Mouse (Mus musculus): ENCODE measurements around the gene Ssr2.

Gene Ssr2

GRCm38 (mm10) chr3:88625531-88625930 is 49.9 kb downstream of the Ssr2 start:
- no peak for DNase-seq

GRCm38 (mm10) chr3:88626316-88626715 is 50.6 kb downstream of the Ssr2 start:
- DNase-seq, result no peak

GRCm38 (mm10) chr3:88627114-88627513 is 51.4 kb downstream of the Ssr2 start:
- no peak for DNase-seq

GRCm38 (mm10) chr3:88627535-88627934 is 51.9 kb downstream of the Ssr2 start:
- DNase-seq, result no peak

GRCm38 (mm10) chr3:88628766-88629165 is 53.1 kb downstream of the Ssr2 start:
- DNase-seq, result no peak

DNA sequence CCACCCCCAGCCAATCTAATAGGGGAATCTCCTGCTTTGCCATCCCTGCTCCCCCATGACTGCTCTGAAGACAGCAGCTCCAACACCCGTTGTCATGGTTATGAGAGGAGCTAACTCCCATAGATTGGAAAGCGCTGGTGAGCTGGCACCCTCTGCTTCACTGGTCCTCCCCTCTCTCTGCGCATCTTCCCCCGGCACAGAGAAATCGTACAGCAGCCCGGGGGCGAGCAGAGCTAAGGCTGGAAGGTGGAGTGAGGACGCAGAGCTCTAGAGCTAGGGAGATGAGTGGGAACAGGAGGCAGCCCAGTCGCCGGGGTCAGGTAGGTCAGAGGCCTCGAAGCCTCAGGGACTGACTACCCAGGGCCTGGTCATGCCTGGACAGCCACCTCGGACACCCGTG is 53.6 kb downstream of the Ssr2 start:
- no peak for DNase-seq

DNA sequence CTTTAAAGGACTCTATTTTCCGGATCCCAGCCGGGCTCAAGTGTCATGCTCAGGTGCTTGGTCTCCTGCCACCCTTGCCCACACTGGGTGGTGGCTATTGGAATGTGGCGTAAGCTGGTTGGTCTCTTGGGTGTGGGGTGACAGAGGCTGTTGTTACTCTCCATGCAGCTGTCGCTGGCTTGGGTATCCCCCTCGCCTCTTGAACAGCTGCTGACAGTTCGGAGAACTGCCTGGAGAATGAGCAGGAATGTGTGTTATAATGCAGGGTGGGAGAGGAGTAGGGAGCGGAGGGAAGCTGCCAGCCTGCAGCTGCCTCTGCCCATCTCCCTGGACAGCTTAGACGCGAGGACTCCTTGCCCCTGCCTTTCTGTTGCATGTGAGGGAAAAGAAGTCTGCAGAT is 54.3 kb downstream of the Ssr2 start:
- DNase-seq, result no peak

DNA sequence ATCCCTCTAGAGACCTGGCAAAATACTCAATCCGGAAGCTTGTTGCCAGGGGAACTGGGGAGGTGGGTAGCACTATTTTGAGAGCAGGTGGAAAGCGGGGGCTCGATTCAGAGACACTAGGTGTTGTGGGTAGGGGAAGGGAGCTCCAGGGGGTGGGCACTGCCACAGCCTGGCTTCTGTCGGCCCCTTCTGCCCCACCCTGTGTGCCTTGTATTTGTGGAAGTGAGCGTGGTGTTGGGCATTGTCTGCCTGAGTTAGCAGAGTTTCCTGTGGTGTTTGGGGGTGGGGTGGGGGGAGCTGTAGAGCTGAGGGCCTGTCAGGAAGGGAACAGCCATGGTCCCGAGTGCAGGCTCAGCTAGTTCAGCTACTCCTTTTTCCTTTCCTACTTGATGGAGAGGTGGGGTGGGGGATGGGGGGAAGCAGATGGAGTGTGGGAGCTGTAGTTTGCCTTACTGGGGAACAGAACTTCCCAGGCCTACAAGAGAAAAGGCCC is 55.2 kb downstream of the Ssr2 start:
- no peak for DNase-seq

GRCm38 (mm10) chr3:88631921-88632587 is 56.4 kb downstream of the Ssr2 start:
- no peak for DNase-seq

DNA sequence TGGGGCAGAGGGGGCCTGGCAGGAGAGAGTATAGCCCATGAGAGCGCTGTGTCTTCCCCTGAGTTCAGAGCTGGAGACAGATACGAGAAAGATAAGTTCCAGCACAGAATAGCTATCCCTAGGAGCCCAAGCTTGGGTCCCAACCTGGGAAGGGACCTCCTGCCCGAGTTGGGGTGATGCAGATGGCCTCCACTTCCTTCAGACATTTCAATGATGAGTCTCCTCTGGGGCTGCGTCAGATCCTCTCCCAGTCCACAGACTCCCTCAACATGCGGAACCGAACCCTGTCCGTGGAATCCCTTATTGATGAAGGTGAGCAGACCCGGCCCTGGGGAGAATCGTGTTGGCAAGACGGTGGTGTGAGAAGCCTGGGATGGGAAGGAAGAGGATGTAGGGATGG is 57.4 kb downstream of the Ssr2 start:
- DNase-seq, result no peak

DNA sequence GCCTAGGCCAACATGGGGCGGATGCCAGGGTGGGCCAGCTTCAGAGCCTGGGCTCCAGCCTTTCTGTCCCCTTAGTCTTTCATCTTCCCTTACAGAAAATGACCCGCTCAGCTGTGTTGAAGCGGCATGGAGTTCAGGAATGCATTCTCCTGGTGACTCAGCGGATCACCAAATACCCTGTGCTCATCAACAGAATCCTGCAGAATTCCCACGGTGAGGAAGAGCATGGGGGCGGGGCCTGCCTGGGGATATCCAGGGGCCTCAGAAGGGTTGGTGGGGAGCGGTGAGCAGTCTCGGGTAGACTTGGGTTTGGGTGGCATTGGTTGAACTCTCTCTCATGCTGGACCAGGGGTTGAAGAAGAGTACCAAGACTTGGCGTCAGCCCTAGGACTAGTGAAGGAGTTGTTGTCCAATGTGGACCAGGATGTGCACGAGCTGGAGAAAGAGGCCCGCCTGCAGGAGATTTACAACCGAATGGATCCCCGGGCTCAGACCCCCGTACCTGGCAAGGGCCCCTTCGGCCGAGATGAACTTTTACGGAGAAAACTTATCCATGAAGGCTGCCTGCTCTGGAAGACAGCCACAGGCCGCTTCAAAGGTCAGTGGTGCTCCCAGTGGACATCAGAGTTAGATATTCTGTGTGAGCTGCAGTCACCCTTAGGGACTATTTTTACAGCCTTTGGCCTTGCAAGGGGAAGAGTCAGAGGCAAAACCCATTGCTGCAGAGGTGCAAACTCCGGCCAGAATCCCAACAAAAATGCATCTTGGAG is 60.0 kb downstream of the Ssr2 start:
- DNase-seq, result no peak

GRCm38 (mm10) chr3:88636555-88636986 is 60.9 kb downstream of the Ssr2 start:
- DNase-seq, result no peak

GRCm38 (mm10) chr3:88637134-88637533 is 61.5 kb downstream of the Ssr2 start:
- no peak for DNase-seq
